Mouse (Mus musculus) limb, embryonic 14.5 days (tissue): ENCODE measurements at regions not wholly inside any gene's neighbourhood (a gene's known extent, or its start where the extent isn't known, plus 50 kb on each side); places are given as distances from the start of the nearest gene placed in this dataset.

Experiments used
- ATAC-seq: fragments of 200-750 bp; cut with Nextera tagmentation; 2 replicates; pipeline ENCODE4 v1.8.0; 2017; ENCODE audit warnings: low read depth, moderate number of reproducible peaks, moderate TSS enrichment; ENCODE audit not compliant: low FRiP score
- DNase-seq: peaks from one replicate; pipeline ENCODE4 v3.0.0-alpha.2; 2015; ENCODE audit warnings: low spot score
- H3K27ac ChIP-seq: fragments of 300-500 bp; sonication (generic); replicated peaks from 2 replicates; pipeline ENCODE4 v1.5.1; 2014; ENCODE audit warnings: low read depth, mild to moderate bottlenecking, low read length, moderate library complexity, mixed read lengths
- H3K27me3 ChIP-seq: fragments of 300-500 bp; sonication (generic); 2 replicates; pipeline ENCODE4 v1.6.1; 2014; ENCODE audit warnings: low read length, mixed read lengths; ENCODE audit not compliant: control insufficient read depth, insufficient read depth
- H3K36me3 ChIP-seq: fragments of 300-500 bp; sonication (generic); 2 replicates; pipeline ENCODE4 v1.6.1; 2014; ENCODE audit warnings: mild to moderate bottlenecking, low read length, moderate library complexity, mixed read lengths; ENCODE audit not compliant: control insufficient read depth, insufficient read depth
- H3K4me1 ChIP-seq: fragments of 300-500 bp; sonication (generic); 2 replicates; pipeline ENCODE4 v1.6.1; 2014; ENCODE audit warnings: antibody characterized with exemption, low read length, mixed read lengths; ENCODE audit not compliant: control insufficient read depth, insufficient read depth
- H3K4me2 ChIP-seq: fragments of 300-500 bp; sonication (generic); replicated peaks from 2 replicates; pipeline ENCODE4 v1.6.1; 2014; ENCODE audit warnings: low read depth, mild to moderate bottlenecking, low read length, moderate library complexity; ENCODE audit not compliant: severe bottlenecking
- H3K4me3 ChIP-seq: fragments of 300-500 bp; sonication (generic); replicated peaks from 2 replicates; pipeline ENCODE4 v1.5.1; 2014; ENCODE audit warnings: low read length
- H3K9ac ChIP-seq: fragments of 300-500 bp; sonication (generic); 2 replicates; pipeline ENCODE4 v1.6.1; 2014; ENCODE audit warnings: mild to moderate bottlenecking, low read depth, low read length, moderate library complexity; ENCODE audit not compliant: severe bottlenecking
- H3K9me3 ChIP-seq: fragments of 300-500 bp; sonication (generic); 2 replicates; pipeline ENCODE4 v1.6.1; 2016; ENCODE audit warnings: low read length; ENCODE audit not compliant: control insufficient read depth
- POLR2A ChIP-seq: fragments of 200-500 bp; IDR thresholded peaks from 2 replicates; pipeline ENCODE4 v1.8.0; 2012; ENCODE audit warnings: inconsistent platforms, mild to moderate bottlenecking, moderate library complexity, borderline replicate concordance; ENCODE audit not compliant: insufficient read depth, insufficient read length; ENCODE audit errors: extremely low read depth
- WGBS: fragments of 180-500 bp; shearing (Covaris S2); extraction: QIAGEN DNeasy Blood & Tissue Kit; methylation state at CpG from one replicate; pipeline ENCODE4 v1.1.7; 2014; 5-methylcytosine and 5-hydroxymethylcytosine counted together

DNA sequence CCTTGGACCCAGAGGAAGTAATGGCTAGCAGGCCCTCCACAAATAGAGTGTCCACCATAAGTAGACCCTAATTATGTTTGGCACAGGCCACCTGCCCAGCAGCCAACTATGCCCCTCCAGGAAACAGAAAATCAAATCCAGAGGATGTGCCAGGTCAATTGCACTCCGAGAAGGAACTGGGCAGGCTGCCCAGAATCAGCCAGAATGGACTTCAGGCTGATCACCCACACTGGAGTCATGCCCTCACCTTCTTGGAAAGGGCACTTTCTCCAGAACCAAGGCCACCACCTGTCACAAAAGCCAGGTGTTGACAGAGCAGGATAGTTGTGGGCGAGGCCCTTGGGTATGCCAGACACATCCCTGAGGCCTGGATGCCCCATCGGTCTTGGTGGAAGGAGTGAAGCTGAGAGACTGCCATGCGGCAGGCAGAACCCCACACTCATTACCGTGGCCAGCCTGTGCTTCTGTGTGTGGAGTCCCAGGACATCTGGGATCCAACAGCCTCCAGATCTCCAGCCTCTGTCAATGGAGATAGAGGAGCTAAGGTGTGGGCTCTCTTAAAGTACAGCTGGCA is 87.0 kb upstream of the Mgme1 start:
- peaks cover 5% of the 10 kb centered on the region; the same call in 1 of the 2 replicates for H3K4me1 ChIP-seq
- DNase-seq = no peak

DNA sequence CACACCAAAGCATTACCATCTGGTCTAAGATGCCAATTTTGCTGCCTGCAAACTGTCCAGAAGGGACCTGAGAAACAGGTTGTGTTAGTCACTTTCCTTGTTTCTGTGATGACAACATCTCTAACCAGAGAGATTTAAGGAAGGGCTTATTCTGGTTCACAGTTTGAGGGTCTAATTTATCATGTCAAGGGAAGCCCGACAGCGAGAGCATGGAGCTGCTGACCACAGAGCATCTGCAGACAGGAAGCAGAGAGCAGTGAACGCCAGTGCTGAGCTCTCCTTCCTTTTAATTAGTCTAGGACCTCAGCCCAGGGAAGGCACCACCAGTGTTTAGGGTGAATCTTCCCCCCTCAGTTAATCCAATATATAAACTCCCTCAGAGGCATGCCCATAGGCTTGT is 85.3 kb upstream of the Mgme1 start:
- Histone ChIP-seq H3K9me3 (no peaks in the 10 kb centered on the region), H3K9ac (no peak overlapping the region), H3K4me3 (no peak overlapping the region), H3K36me3 (no peaks in the 10 kb centered on the region), H3K4me2 (no peak overlapping the region), H3K4me1 (peaks cover 10% of the 10 kb centered on the region; the same call in 1 of the 2 replicates), H3K27ac (no peak overlapping the region), H3K27me3 (no peaks in the 10 kb centered on the region)
- 68% methylated on average over 3 of the region's 3 CpGs for WGBS
- DNase-seq (no peak), ATAC-seq (no peak)
- no peak for TF ChIP-seq POLR2A

More for the DNA sequence above, 87.0 kb upstream of the Mgme1 start:
- Histone ChIP-seq H3K36me3 (no peaks in the 10 kb centered on the region), H3K4me3 (no peak overlapping the region), H3K9ac (no peak overlapping the region), H3K4me2 (no peak overlapping the region), H3K27me3 (no peaks in the 10 kb centered on the region), H3K9me3 (no peaks in the 10 kb centered on the region), H3K27ac (no peak overlapping the region)
- 71% methylated on average over 5 of the region's 5 CpGs for WGBS
- no peak for TF ChIP-seq POLR2A
- no peak for ATAC-seq

DNA sequence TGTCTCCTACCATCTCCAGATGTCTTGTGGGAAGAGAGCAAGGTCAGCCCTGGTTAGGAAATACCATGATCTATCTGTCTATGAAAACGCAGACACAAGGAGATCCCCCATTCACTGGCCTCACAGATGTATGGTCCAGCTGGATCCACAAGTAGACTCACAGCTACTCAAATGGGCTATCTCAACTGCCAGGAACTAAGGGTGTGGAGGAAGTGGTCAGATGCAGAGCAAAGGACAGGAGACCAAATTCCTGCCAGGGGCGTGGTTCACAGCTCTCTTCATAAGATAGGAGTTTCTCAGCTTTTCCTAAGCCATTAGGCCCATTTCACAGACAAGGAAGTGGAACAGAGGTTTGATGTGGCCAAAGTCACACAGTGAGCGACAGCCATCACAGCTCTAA is 84.0 kb upstream of the Mgme1 start:
- H3K27ac ChIP-seq = no peak overlapping the region
- 87% methylated on average over 3 of the region's 3 CpGs for WGBS
- no peak overlapping the region for H3K9ac ChIP-seq
- ATAC-seq (no peak), DNase-seq (no peak)
- H3K27me3 ChIP-seq = no peaks in the 10 kb centered on the region
- H3K4me1 ChIP-seq = peaks cover 14% of the 10 kb centered on the region
- H3K36me3 ChIP-seq = no peaks in the 10 kb centered on the region
- H3K4me3 ChIP-seq = no peak overlapping the region
- TF ChIP-seq POLR2A = no peak
- H3K4me2 ChIP-seq = no peak overlapping the region
- no peaks in the 10 kb centered on the region for H3K9me3 ChIP-seq

DNA sequence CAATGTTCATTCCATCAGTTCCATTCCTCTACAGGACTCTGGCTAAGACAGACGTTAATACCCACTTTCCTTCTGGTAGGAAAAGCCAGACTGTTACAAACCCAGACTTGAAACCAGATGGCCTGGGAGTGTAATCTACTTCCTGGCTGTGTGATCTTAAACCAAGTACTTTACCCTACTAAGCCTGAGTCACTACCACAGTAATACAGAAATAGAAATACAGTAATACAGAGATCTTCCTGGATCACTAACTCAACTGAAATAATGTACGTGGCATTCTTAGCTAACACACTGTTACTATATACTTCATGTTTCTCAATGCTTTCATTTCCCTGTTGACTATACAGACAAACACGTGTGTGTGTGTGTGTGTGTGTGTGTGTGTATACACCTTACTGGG is 82.4 kb upstream of the Mgme1 start:
- ATAC-seq = no peak
- no peak overlapping the region for H3K4me3 ChIP-seq
- WGBS = 45% methylated on average over 3 of the region's 3 CpGs

DNA sequence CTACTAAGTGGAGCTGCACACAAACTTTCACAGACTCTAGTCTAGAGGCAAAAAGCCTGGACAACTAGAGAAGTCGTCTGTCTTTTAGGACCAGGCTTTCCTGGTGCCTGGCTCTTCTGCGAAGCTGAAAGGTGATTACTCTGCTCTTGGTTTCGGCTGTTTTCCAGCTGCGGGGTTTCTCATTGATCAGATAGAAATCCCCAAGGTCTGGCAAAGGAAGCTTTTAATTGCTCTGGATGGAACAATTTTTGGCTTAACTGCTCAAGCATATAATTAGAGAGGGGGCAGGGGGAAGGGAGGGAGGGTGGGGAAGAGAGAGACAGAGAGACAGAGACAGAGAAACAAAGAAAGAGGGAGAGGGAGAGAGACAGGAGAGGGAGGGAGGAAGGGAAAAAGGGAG is 82.0 kb upstream of the Mgme1 start:
- no peaks in the 10 kb centered on the region for H3K27me3 ChIP-seq
- no peak for ATAC-seq
- no peaks in the 10 kb centered on the region for H3K36me3 ChIP-seq
- no peak overlapping the region for H3K4me3 ChIP-seq
- no peak for TF ChIP-seq POLR2A
- H3K4me2 ChIP-seq = no peak overlapping the region
- H3K9ac ChIP-seq = no peak overlapping the region
- H3K4me1 ChIP-seq = peaks cover 20% of the 10 kb centered on the region
- H3K27ac ChIP-seq = no peak overlapping the region
- no peaks in the 10 kb centered on the region for H3K9me3 ChIP-seq
- 11% methylated on average over 4 of the region's 4 CpGs for WGBS
- DNase-seq = no peak

More for the DNA sequence above, 82.4 kb upstream of the Mgme1 start:
- H3K36me3 ChIP-seq = no peaks in the 10 kb centered on the region
- no peaks in the 10 kb centered on the region for H3K9me3 ChIP-seq
- H3K27ac ChIP-seq = no peak overlapping the region
- no peak overlapping the region for H3K4me2 ChIP-seq
- H3K9ac ChIP-seq = no peak overlapping the region
- peaks cover 20% of the 10 kb centered on the region for H3K4me1 ChIP-seq
- no peak for DNase-seq
- no peak for TF ChIP-seq POLR2A
- H3K27me3 ChIP-seq = no peaks in the 10 kb centered on the region

DNA sequence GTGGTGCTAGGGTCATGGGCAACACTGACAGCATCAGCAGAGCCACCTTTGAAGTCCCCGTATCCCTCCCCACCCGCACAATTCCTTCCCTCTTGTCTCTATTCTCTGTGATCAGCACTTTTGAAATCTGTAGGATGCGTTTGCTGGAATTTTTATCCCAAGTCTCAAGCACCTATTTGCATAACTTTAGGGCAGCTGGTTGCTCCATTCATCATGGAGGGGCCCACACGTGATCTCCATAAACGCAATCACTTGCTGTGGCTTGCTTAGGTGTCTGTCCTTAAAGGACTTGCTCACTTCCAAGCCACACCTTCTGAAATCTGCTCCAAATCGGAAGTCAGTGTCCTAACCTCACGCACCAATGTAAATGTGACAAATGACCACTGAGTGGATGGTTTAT is 80.7 kb upstream of the Mgme1 start:
- H3K9me3 ChIP-seq = no peaks in the 10 kb centered on the region
- ATAC-seq (no peak), DNase-seq (no peak)
- H3K4me3 ChIP-seq = no peak overlapping the region
- WGBS = 86% methylated on average over 7 of the region's 7 CpGs
- H3K27ac ChIP-seq = no peak overlapping the region
- no peaks in the 10 kb centered on the region for H3K27me3 ChIP-seq
- no peaks in the 10 kb centered on the region for H3K36me3 ChIP-seq
- H3K4me2 ChIP-seq = no peak overlapping the region
- peaks cover 20% of the 10 kb centered on the region for H3K4me1 ChIP-seq
- TF ChIP-seq POLR2A = no peak
- H3K9ac ChIP-seq = no peak overlapping the region
